Mouse (Mus musculus) cortical plate, adult 2 months (tissue): ENCODE measurements at regions not wholly inside any gene's neighbourhood (a gene's known extent, or its start where the extent isn't known, plus 50 kb on each side); places are given as distances from the start of the nearest gene placed in this dataset.

Source experiments
- H3K27ac ChIP-seq: fragments of 200-500 bp; 2 replicates; pipeline ENCODE4 v1.5.1; 2012; ENCODE audit warnings: low read length, control low read depth, inconsistent platforms; ENCODE audit not compliant: insufficient read depth
- H3K4me1 ChIP-seq: fragments of 200-500 bp; 2 replicates; pipeline ENCODE4 v1.6.1; 2011; ENCODE audit warnings: low read length; ENCODE audit not compliant: control insufficient read depth, insufficient read depth
- H3K4me3 ChIP-seq: fragments of 200-500 bp; 2 replicates; pipeline ENCODE4 v1.5.1; 2011; ENCODE audit warnings: mild to moderate bottlenecking, low read length, control low read depth; ENCODE audit not compliant: insufficient read depth
- CTCF ChIP-seq: fragments of 200-500 bp; IDR thresholded peaks from 2 replicates; pipeline ENCODE4 v1.5.1; 2011; ENCODE audit warnings: mild to moderate bottlenecking, control low read depth, low read length; ENCODE audit not compliant: insufficient read depth; ENCODE audit errors: extremely low read depth
- POLR2A ChIP-seq: fragments of 200-500 bp; IDR thresholded peaks from 2 replicates; pipeline ENCODE4 v1.6.1; 2011; ENCODE audit warnings: mild to moderate bottlenecking, low read length, control low read depth; ENCODE audit not compliant: insufficient read depth; ENCODE audit errors: extremely low read depth

DNA sequence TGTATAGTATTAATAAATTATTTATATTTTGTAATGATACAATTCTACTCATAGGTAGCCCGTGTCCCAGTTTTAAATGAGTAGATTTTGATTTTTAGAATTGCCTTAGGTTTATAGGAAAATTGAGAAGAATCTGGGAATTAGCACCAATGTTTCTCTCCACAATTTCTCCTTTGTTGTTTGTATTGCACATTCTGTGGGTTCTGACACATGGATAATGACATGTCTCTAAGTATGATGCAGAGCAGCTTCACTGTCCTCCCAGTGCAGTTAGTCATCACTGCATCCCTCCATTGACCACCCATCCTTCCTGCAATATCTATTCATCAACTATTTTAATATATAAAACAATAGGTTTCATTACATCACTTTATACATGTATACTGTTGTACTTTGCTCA lies 464.6 kb upstream of the Adamts5 start:
- Histone ChIP-seq H3K4me1 (no peaks in the 10 kb centered on the region), H3K27ac (no peak overlapping the region), H3K4me3 (no peak overlapping the region)
- TF ChIP-seq CTCF, result no peak
- TF ChIP-seq POLR2A, result no peak

- no peak overlapping the region for H3K27ac ChIP-seq
- H3K4me1 ChIP-seq, result no peaks in the 10 kb centered on the region
- H3K4me3 ChIP-seq, result no peak overlapping the region
- no peak for TF ChIP-seq POLR2A
- TF ChIP-seq CTCF, result no peak
Observed at GRCm38 (mm10) chr16:86361099-86361498, 459.5 kb upstream of the Adamts5 start.

GRCm38 (mm10) chr16:86355036-86355435 lies 453.4 kb upstream of the Adamts5 start:
- H3K4me1 ChIP-seq, result no peaks in the 10 kb centered on the region
- no peak overlapping the region for H3K4me3 ChIP-seq
- no peak overlapping the region for H3K27ac ChIP-seq
- TF ChIP-seq POLR2A (no peak), CTCF (no peak)

- no peak overlapping the region for H3K27ac ChIP-seq
- TF ChIP-seq CTCF (no peak), POLR2A (no peak)
- H3K4me3 ChIP-seq, result no peak overlapping the region
- H3K4me1 ChIP-seq, result no peaks in the 10 kb centered on the region
Observed at GRCm38 (mm10) chr16:86347753-86348152, 446.1 kb upstream of the Adamts5 start.

- TF ChIP-seq CTCF, result no peak
- TF ChIP-seq POLR2A, result no peak
- Histone ChIP-seq H3K4me1 (no peaks in the 10 kb centered on the region), H3K4me3 (no peak overlapping the region), H3K27ac (no peak overlapping the region)
Observed at GRCm38 (mm10) chr16:86346916-86347315, 445.3 kb upstream of the Adamts5 start.

- no peaks in the 10 kb centered on the region for H3K4me1 ChIP-seq
Observed at GRCm38 (mm10) chr16:86340311-86340710, 438.7 kb upstream of the Adamts5 start.

GRCm38 (mm10) chr16:86325406-86325805 lies 423.8 kb upstream of the Adamts5 start:
- Histone ChIP-seq H3K27ac (no peak overlapping the region), H3K4me1 (no peaks in the 10 kb centered on the region), H3K4me3 (no peak overlapping the region)
- TF ChIP-seq POLR2A, result no peak
- TF ChIP-seq CTCF, result no peak

More at GRCm38 (mm10) chr16:86340311-86340710, 438.7 kb upstream of the Adamts5 start:
- no peak overlapping the region for H3K4me3 ChIP-seq
- no peak for TF ChIP-seq POLR2A
- no peak for TF ChIP-seq CTCF
- H3K27ac ChIP-seq, result no peak overlapping the region

- TF ChIP-seq POLR2A (no peak), CTCF (no peak)
- Histone ChIP-seq H3K4me3 (no peak overlapping the region), H3K27ac (no peak overlapping the region)
Observed at GRCm38 (mm10) chr16:86318898-86319297, 417.3 kb upstream of the Adamts5 start.

GRCm38 (mm10) chr16:86309696-86310095 lies 408.1 kb upstream of the Adamts5 start:
- no peaks in the 10 kb centered on the region for H3K4me1 ChIP-seq
- TF ChIP-seq CTCF (no peak), POLR2A (no peak)
- H3K27ac ChIP-seq, result no peak overlapping the region
- H3K4me3 ChIP-seq, result no peak overlapping the region

More at GRCm38 (mm10) chr16:86318898-86319297, 417.3 kb upstream of the Adamts5 start:
- no peaks in the 10 kb centered on the region for H3K4me1 ChIP-seq

DNA sequence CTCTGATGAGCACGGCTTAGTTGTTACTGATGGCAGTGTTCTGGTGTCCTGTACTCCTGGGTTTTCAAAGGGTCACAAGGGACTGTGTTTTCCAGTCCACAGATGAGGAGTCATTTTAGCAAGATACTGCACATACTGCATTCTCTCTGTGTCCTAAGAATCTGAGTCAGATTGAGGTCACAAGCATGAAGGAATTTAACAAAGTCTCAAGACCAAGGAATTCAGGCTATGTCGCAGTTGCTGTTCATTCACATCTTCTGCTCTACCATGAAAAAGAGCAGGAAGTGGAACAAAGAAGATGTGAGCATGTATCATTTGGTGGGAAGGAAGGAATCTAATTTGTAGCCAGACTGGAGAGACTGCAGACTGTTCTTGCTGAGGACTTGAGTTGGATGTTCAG lies 402.2 kb upstream of the Adamts5 start:
- TF ChIP-seq POLR2A, result no peak
- TF ChIP-seq CTCF, result no peak
- no peak overlapping the region for H3K4me3 ChIP-seq
- no peaks in the 10 kb centered on the region for H3K4me1 ChIP-seq

DNA sequence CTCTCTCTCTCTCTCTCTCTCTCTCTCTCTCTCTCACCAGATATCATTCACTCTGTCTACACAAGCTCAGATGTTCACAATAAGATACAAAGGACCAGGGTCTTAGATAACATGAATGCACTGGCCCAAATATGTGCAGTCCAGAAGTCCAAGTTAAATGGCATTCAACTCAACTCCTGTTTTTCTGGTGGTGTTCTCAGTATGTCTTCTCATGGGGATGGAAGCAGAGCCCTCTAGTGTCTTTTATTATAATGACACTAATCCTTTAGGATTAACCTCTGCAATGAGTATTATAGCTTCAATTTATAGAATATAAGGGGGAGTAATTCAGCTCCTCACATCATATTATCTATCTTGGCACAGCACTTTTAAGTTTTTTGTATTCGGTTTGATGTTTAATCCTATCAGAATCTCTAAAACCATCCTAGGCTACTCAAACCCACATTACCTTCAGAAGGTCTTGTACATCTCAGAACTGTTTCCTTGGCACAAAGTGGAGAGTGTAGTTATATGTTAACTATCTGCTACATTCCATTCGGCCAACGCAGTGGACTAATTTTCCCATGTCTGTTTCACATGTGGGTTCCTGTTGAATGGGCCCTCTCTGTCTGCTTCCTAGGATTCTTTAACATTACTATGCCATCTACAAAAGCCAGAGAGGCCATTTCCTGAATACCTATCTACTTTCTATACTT lies 401.0 kb upstream of the Adamts5 start:
- no peak for TF ChIP-seq POLR2A
- TF ChIP-seq CTCF, result no peak
- no peak overlapping the region for H3K4me3 ChIP-seq

More for the DNA sequence above, 402.2 kb upstream of the Adamts5 start:
- no peak overlapping the region for H3K27ac ChIP-seq

More for the DNA sequence above, 401.0 kb upstream of the Adamts5 start:
- no peaks in the 10 kb centered on the region for H3K4me1 ChIP-seq
- no peak overlapping the region for H3K27ac ChIP-seq
